Mouse (Mus musculus): ENCODE measurements around the gene Pip4k2b. TPM values are rescaled to one million over a fixed set of nuclear protein-coding genes. Genes with fewer than 3 reads are reported as not detected.

Gene Pip4k2b
- polyA plus RNA-seq, 1 experiment from 2014 or later: 1.2 TPM

DNA sequence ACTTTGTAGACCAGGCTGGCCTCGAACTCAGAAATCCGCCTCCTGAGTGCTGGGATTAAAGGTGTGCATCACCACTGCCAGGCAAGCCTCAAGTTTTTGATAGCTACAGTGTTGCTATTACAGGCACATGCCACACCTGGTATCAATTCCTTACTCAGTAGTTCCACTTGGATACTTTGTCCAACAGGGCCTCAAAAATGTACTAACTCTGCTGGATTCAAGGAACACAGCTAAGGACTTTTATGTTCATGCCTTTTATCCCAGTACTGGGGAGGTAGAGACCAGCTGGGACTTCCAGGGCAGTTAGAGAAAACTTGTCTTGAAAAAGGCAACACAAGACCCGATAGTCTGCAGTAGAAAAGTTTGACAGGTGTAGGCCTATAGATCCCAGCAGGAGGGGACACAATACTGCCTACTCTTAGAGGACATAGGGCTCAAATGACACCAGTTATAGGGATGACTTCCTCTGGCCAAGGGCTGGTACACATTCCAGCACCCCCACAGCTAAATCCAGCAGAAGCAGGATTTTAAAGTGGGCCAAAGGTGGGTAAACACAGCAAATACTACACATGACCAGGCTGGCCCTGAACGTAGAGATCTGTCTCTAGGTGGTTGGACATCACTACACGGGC is 32.1 kb upstream of the Pip4k2b start:
- H3K9me3 ChIP-seq: no peaks in the 10 kb centered on the region
- no peaks in the 10 kb centered on the region for H3K27me3 ChIP-seq (replicated peaks)
- H3K4me2 ChIP-seq (replicated peaks): no peak overlapping the region
- H3K27ac ChIP-seq: no peak overlapping the region
- H3K9ac ChIP-seq: no peak overlapping the region
- H3K36me3 ChIP-seq: peaks cover 34% of the 10 kb centered on the region
- ATAC-seq: peak; percentile 27; the same call in 1 of the 2 replicates
- H3K4me3 ChIP-seq (replicated peaks): no peak overlapping the region
- H3K4me1 ChIP-seq (replicated peaks): peaks cover 16% of the 10 kb centered on the region
- 63% methylated on average over 5 of the region's 5 CpGs for WGBS

DNA sequence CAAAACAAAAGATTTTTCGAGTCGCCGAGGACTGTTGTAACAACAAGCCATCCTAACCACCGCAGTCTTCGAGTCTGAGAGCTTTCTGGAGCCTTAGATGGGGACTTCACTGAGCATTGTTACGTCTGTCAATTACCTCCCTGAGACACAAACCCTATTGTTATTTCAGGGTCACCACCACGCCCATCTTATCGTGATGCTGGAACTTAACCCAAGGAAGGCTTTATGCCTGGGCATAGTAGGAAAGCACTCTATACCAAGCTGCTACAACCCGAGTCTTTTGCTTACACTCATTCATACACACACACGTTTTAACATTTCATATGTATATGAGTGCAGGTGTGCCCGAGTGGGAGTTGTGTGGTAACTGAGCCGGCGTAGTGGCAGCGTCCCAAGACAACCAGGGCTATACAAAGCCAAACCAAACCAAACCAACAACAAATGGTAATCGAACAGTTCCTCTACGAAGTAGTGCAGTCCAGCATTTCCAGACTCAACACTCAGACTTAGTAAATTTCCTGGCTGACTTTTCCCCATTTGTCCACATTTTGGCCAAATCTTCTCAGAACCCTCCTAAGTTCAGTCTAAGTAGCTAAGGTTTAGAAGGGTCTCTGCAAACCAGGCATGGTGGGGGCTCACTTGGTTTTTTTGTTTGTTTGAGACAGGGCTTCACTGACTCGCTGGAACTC is 31.4 kb upstream of the Pip4k2b start, which contains the start of gene 1700001P01Rik:
Gene 1700001P01Rik (minus strand): TSS at position 111 of the 689 bp plus-strand sequence.
- Histone ChIP-seq H3K4me3 (replicated peaks) (no peak within 1 kb of the TSS), H3K4me1 (replicated peaks) (peaks cover 15% of the 10 kb centered on the region), H3K27ac (no peak within 1 kb of the TSS), H3K36me3 (peaks cover 34% of the 10 kb centered on the region), H3K27me3 (replicated peaks) (no peaks in the 10 kb centered on the region), H3K4me2 (replicated peaks) (no peak within 1 kb of the TSS), H3K9me3 (no peaks in the 10 kb centered on the region), H3K9ac (no peak within 1 kb of the TSS)
- ATAC-seq: no peak
- 51% methylated on average over 17 of the region's 17 CpGs for WGBS

DNA sequence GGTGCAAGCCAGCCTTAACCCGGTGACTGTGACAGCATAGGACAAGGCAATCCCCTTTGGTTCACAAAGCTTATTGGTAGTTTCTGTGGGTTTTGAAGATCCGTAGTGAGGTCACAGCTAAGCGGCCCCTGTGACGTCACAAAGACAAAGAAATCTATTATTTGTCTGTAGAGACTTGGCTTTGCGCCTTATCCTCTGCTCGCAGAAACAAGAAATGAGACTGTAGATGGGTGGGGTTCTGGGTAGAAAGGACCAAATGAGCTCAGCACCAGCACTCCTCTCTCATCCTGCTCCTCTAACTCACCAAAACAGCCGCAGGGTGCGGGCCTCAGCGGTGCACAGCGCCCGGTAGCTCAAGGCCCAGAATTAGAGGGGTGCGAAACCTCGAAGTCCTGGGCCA is 30.7 kb upstream of the Pip4k2b start:
- H3K4me3 ChIP-seq (replicated peaks): no peak overlapping the region
- H3K9me3 ChIP-seq: no peaks in the 10 kb centered on the region
- ATAC-seq: peak; percentile 14; the same call in 1 of the 2 replicates
- H3K9ac ChIP-seq: no peak overlapping the region
- WGBS: 78% methylated on average over 13 of the region's 13 CpGs
- H3K27me3 ChIP-seq (replicated peaks): no peaks in the 10 kb centered on the region
- no peak overlapping the region for H3K4me2 ChIP-seq (replicated peaks)
- no peak overlapping the region for H3K27ac ChIP-seq
- H3K4me1 ChIP-seq (replicated peaks): peaks cover 8% of the 10 kb centered on the region
- peaks cover 33% of the 10 kb centered on the region for H3K36me3 ChIP-seq

DNA sequence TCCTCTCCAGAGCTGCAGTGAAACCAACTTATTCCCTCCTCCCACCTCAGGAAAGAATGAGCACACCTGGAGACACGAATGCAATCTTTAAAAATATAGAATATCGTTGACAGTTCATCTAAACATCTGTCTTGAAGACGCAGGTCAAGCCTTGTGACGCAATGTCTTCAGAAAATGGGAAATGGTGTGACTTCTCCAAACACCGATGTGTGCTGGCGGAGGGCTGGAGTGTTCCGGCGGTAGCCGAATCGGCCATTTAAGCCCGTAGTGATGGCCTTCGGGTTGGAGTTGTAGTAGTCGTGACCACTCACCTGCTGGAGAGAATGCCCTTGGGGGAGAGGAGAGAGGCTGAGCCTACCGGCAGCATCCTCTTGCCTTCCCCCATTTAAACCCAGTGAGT is 26.9 kb upstream of the Pip4k2b start:
- ATAC-seq: no peak
- H3K27me3 ChIP-seq (replicated peaks): no peaks in the 10 kb centered on the region
- H3K9me3 ChIP-seq: no peaks in the 10 kb centered on the region
- WGBS: 76% methylated on average over 14 of the region's 14 CpGs
- H3K4me2 ChIP-seq (replicated peaks): no peak overlapping the region
- H3K4me3 ChIP-seq (replicated peaks): no peak overlapping the region
- H3K27ac ChIP-seq: no peak overlapping the region
- no peak overlapping the region for H3K9ac ChIP-seq
- H3K36me3 ChIP-seq: 0 out of 2 replicates have a peak, but pooled peaks cover 5% of the 10 kb centered on the region
- H3K4me1 ChIP-seq (replicated peaks): no peaks in the 10 kb centered on the region

DNA sequence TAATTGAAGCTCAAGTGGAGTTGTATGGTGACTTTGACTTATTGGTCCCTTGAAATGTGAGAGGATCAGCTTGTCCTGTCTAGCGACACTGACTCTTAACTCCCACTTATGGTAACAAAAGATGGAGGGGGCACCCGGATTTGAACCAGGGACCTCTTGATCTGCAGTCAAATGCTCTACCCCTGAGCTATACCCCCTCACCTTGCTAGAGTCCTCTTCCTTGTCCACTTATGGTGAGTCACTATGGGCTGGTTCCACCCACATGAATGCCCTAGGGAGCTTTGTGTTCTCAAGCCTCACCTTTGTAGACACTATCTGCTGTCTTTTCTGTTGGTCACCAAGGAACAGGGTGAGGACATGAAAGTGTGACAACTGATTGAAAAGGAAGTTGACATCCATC is 25.2 kb upstream of the Pip4k2b start:
- Histone ChIP-seq H3K4me1 (replicated peaks) (peaks cover 7% of the 10 kb centered on the region), H3K27ac (no peak overlapping the region), H3K9me3 (no peaks in the 10 kb centered on the region), H3K4me3 (replicated peaks) (no peak overlapping the region), H3K36me3 (no peaks in the 10 kb centered on the region), H3K4me2 (replicated peaks) (no peak overlapping the region), H3K27me3 (replicated peaks) (no peaks in the 10 kb centered on the region), H3K9ac (no peak overlapping the region)
- peak; percentile 59 for ATAC-seq
- WGBS: 22% methylated on average over 2 of the region's 2 CpGs

DNA sequence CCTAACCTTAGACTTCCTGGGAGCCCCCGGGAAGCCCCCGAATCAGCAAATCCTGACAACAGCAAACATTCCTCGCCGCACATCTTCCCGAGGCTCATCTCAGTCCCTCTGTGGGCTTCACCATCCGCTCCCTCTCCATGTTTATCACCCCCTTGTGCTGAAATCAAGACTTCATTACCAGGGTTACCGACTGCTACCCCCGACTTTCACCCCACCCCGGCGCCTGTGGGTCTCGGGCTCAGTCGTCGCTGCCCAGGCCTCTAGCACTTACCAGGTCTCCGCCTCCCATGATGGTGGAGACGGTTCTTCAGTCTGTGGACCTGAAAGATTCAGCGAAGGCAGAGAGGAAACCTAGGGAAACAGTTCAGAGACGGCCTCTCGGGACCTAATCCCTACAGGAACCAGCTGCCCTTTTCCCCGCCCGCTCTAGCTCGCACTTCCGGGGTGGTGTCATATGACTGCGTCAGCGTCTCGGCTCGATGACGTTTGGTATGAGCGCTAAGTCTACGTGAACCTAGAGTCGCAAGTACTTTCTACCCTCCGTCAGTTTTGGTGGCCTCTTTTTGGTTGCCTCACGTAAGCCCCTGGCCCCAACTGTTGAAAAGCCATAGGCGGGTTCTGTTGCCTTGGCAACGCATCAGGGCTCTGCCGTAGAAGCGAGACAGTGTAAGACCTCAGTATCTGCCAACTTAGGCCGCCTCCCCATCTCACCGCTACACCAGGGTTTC is 21.8 kb upstream of the Pip4k2b start, which contains the start of gene Cwc25:
Gene Cwc25 (minus strand): TSS at position 403 of the 728 bp plus-strand sequence.
- peak within 1 kb of the TSS; percentile 86 for H3K27ac ChIP-seq
- no peaks in the 10 kb centered on the region for H3K9me3 ChIP-seq
- peak within 1 kb of the TSS; percentile 78 for H3K4me2 ChIP-seq (replicated peaks)
- peak within 1 kb of the TSS; percentile 85 for H3K4me3 ChIP-seq (replicated peaks)
- H3K9ac ChIP-seq: peak within 1 kb of the TSS; percentile 93
- peaks cover 7% of the 10 kb centered on the region for H3K4me1 ChIP-seq (replicated peaks)
- H3K36me3 ChIP-seq: peaks cover 18% of the 10 kb centered on the region
- ATAC-seq: peak; percentile 95
- WGBS: under 1% methylated on average over 38 of the region's 38 CpGs
- H3K27me3 ChIP-seq (replicated peaks): no peaks in the 10 kb centered on the region

DNA sequence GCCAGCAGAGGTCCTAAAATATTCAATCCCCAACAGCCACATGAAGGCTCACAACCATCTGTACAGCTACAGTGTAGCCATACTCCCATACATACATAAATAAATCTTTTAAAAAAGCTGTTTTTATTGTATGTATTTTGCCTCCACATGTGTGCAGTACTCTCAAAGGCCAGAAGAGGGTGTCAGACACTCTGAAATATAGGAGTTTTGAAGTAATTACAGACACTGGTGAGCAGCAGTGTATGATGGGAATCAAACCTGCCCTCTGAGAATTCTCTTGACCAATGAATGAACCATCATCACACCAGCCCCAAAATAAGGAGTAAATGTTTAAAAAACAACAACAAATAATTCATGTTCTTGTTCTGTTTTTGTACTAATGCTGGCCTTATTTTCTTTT is 17.1 kb upstream of the Pip4k2b start:
- ATAC-seq: no peak
- Histone ChIP-seq H3K4me2 (replicated peaks) (no peak overlapping the region), H3K27me3 (replicated peaks) (no peaks in the 10 kb centered on the region), H3K27ac (no peak overlapping the region), H3K9ac (no peak overlapping the region), H3K4me1 (replicated peaks) (peaks cover 7% of the 10 kb centered on the region), H3K36me3 (peaks cover 22% of the 10 kb centered on the region), H3K4me3 (replicated peaks) (no peak overlapping the region), H3K9me3 (no peaks in the 10 kb centered on the region)

DNA sequence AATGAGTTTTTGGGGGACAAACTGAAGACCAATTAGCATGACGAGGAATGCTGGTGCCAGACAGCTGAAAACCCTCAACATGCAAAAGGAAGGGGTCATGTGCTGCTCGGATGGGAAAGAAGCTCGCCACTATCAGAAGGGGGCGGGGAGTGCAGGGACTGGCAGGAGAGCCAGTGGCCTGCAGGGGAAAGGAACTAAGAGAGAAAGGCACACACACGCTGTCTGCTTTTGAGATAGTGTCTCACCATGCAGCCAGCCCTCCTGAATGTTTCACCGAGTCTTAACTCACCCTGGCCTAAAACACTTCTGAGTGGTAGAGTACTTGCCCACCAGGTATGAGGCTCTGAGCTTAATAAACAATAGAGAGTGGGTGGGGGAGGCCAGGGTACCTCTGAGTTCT is 14.4 kb upstream of the Pip4k2b start:
- H3K4me2 ChIP-seq (replicated peaks): no peak overlapping the region
- H3K9me3 ChIP-seq: no peaks in the 10 kb centered on the region
- no peak overlapping the region for H3K27ac ChIP-seq
- H3K36me3 ChIP-seq: peaks cover 29% of the 10 kb centered on the region
- no peak for ATAC-seq
- no peak overlapping the region for H3K9ac ChIP-seq
- H3K4me3 ChIP-seq (replicated peaks): no peak overlapping the region
- no peaks in the 10 kb centered on the region for H3K27me3 ChIP-seq (replicated peaks)
- WGBS: 84% methylated on average over 6 of the region's 6 CpGs
- H3K4me1 ChIP-seq (replicated peaks): no peaks in the 10 kb centered on the region

DNA sequence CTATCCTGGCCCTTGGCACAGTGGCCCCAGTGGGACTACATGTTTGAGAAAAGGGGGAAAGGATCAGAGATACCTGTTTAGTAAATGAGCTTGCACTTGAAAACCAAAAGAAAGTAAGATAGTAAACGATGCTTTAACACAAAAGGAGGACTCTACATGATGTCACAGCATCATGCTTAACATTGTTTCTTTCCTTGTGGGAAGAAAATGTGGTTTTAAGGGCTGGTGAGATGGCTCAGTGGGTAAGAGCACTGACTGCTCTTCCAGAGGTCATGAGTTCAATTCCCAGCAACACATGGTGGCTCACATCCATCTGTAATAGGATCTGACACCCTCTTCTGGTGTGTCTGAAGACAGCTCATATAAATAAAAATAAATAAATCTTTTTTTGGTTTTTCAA is 13.6 kb upstream of the Pip4k2b start:
- 94% methylated on average over 1 of the region's 1 CpGs for WGBS
- Histone ChIP-seq H3K27ac (no peak overlapping the region), H3K4me3 (replicated peaks) (no peak overlapping the region), H3K9ac (no peak overlapping the region), H3K9me3 (no peaks in the 10 kb centered on the region), H3K27me3 (replicated peaks) (no peaks in the 10 kb centered on the region), H3K4me1 (replicated peaks) (no peaks in the 10 kb centered on the region), H3K4me2 (replicated peaks) (no peak overlapping the region), H3K36me3 (peaks cover 35% of the 10 kb centered on the region)
- ATAC-seq: no peak

DNA sequence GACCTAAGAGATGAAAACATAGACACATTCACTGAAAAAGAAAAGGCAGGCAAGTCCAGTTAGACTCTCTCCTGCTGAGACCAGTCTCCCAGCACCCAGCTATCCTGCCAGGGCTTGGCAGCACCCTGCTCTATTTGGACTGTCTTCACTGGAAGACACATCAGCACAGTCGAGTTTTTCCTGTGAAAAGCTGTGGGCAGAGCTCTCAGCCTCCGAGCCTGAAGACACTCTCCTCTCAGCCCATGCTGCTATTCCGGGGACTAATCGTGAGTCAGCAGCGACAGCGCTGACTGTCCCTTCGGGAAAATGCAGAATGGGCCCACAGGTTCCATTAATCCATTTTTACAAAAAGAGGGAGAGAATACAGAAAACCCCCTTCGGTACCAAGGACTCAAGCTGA is 8.8 kb upstream of the Pip4k2b start:
- Histone ChIP-seq H3K27ac (no peak overlapping the region), H3K4me2 (replicated peaks) (no peak overlapping the region), H3K36me3 (peaks cover 37% of the 10 kb centered on the region), H3K4me1 (replicated peaks) (no peaks in the 10 kb centered on the region), H3K9ac (no peak overlapping the region), H3K27me3 (replicated peaks) (no peaks in the 10 kb centered on the region), H3K9me3 (no peaks in the 10 kb centered on the region), H3K4me3 (replicated peaks) (no peak overlapping the region)
- 94% methylated on average over 8 of the region's 8 CpGs for WGBS
- ATAC-seq: no peak

DNA sequence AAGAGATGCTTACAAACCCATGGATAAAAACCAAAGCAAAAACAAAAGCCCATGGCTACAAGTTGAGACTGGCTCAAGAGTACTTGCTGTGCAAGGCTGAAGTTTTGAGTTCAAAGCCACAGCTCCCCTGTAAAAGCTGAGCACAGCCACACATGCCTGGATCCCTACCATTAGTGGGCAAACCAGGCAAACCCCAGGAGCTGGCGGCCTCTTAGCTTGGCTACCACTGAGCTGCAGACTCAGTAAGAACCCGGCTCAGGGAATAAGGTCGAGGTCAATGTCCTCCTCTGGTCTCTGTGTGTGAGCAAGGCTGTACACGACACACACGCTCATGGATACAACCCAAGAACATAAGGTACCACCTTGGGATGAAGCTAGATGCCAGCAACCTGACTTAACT is 4.0 kb upstream of the Pip4k2b start:
- no peaks in the 10 kb centered on the region for H3K9me3 ChIP-seq
- no peak overlapping the region for H3K4me3 ChIP-seq (replicated peaks)
- no peak for ATAC-seq
- H3K4me2 ChIP-seq (replicated peaks): no peak overlapping the region
- 90% methylated on average over 5 of the region's 5 CpGs for WGBS
- H3K27ac ChIP-seq: no peak overlapping the region
- peaks cover 35% of the 10 kb centered on the region for H3K36me3 ChIP-seq
- no peak overlapping the region for H3K9ac ChIP-seq
- H3K4me1 ChIP-seq (replicated peaks): peaks cover under 1% of the 10 kb centered on the region
- H3K27me3 ChIP-seq (replicated peaks): no peaks in the 10 kb centered on the region

DNA sequence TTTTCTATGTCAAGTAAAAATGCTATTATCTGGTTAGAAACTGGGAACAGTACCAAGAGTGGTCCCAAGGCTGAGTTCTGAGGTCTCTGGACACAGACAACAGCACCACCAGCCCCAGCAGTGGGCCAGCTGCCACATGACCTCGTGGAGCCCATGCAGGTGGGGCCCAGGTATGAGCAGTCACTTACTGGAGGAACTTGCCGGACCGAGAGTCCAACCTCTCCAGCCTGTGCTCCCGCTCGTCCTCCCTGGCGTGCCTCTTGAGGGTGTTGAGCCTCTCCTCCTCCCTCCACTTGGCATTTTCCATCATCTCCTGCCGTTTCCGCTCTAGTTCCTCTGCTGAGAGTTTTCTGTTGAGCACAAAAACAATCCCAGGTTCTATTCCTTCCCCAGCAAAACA is 3.3 kb upstream of the Pip4k2b start:
- Histone ChIP-seq H3K27me3 (replicated peaks) (no peaks in the 10 kb centered on the region), H3K36me3 (peaks cover 29% of the 10 kb centered on the region)

More for the DNA sequence above, 3.3 kb upstream of the Pip4k2b start:
- Histone ChIP-seq H3K9ac (no peak overlapping the region), H3K4me3 (replicated peaks) (no peak overlapping the region), H3K4me2 (replicated peaks) (no peak overlapping the region), H3K9me3 (no peaks in the 10 kb centered on the region), H3K4me1 (replicated peaks) (peaks cover 8% of the 10 kb centered on the region), H3K27ac (no peak overlapping the region)
- ATAC-seq: no peak
- WGBS: 86% methylated on average over 8 of the region's 8 CpGs
